Mouse (Mus musculus): ENCODE data around the gene Sowahd. TPM values are rescaled to one million over a fixed set of nuclear protein-coding genes. Genes with fewer than 3 reads are reported as not detected.

Sowahd gene
- 0.10 and 0.17 TPM in 2 replicates for polyA plus RNA-seq (2015; fragmentation: Nextera tagmentation; extraction: Ambion mirVana)

DNA sequence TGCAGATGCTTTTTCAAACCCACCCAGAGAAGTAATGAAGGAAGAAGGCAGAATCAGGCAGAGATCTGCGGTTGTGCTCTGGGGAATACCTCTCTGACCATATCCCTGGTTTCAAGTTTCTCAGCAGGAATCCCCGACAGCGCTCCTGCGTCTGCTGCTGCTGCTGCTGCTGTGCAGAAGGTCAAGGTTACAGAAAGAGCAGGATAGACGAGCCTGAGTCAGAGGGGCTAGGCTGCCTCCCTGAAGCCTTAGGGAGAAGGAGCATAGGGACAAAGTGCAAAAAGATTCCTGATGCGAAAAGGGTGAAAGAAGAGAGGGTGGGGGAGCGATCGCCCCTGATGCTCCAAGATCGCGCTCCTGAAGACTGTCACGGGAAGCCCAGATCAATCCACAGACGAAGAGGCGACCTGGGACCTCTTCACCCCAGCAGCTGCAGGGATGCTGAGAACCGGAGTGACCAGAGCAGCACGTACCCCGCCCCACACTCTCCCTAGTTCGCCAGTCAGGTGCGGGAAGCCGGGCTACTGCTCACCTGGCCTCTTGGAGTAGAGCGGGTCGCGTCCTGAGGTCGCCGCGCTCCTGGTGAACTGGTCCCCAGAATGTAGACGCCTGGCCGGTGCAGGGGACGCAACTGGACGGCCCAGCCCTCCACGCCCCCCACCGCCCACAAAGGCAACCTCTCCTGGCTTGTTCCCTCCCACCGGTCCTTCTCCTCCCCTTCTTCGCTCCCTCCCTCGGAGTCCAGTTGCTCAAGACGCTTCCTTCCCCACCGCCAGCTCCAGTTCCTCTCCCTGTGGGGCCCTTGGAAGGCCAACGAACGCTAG is at the start of gene Sowahd:
Gene Sowahd, plus strand, starts transcription at position 780 of the 824 bp plus-strand sequence.
- H3K4me3 ChIP-seq (replicated peaks) = peak within 1 kb of the TSS; percentile 33
- no peak for ATAC-seq (ENCODE audit: insufficient read depth, low FRiP score, low read depth)
- peak within 1 kb of the TSS; percentile 76 for H3K4me2 ChIP-seq
- peaks cover 8% of the 10 kb centered on the region for H3K27me3 ChIP-seq (replicated peaks)
- WGBS = 20% methylated on average over 38 of the region's 38 CpGs
- no peak within 1 kb of the TSS for H3K9ac ChIP-seq
- H3K27ac ChIP-seq = no peak within 1 kb of the TSS
- 0 out of 2 replicates have a peak, but pooled peaks cover 7% of the 10 kb centered on the region for H3K4me1 ChIP-seq
- H3K9me3 ChIP-seq = no peaks in the 10 kb centered on the region
- no peaks in the 10 kb centered on the region for H3K36me3 ChIP-seq

DNA sequence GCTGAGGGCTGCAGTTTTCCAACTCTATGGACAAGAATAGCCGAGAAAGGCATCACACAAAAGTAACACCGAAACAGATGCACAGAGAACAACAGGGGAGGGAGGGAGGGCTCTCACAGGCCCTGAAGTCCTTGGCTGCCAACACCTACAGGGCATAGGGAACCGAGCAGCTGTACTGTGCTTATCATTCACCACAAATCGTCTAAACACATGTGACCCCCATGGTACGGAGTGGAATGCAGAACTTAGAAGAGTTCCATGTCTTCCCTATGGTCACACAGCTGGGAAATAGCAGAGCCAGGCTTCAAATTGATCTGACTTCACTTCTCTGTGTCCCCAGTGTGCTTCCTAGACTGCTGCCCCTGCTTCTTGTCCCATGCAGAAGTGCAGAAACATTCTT is 34.8 kb upstream of the Sowahd start:
- WGBS = 58% methylated on average over 5 of the region's 5 CpGs
- no peak overlapping the region for H3K4me3 ChIP-seq (replicated peaks)
- no peaks in the 10 kb centered on the region for H3K4me1 ChIP-seq
- H3K9ac ChIP-seq = no peak overlapping the region
- H3K27ac ChIP-seq = no peak overlapping the region
- H3K27me3 ChIP-seq (replicated peaks) = no peaks in the 10 kb centered on the region
- H3K36me3 ChIP-seq = no peaks in the 10 kb centered on the region
- H3K9me3 ChIP-seq = no peaks in the 10 kb centered on the region
- ATAC-seq (ENCODE audit: insufficient read depth, low FRiP score, low read depth) = no peak
- H3K4me2 ChIP-seq = no peak overlapping the region

DNA sequence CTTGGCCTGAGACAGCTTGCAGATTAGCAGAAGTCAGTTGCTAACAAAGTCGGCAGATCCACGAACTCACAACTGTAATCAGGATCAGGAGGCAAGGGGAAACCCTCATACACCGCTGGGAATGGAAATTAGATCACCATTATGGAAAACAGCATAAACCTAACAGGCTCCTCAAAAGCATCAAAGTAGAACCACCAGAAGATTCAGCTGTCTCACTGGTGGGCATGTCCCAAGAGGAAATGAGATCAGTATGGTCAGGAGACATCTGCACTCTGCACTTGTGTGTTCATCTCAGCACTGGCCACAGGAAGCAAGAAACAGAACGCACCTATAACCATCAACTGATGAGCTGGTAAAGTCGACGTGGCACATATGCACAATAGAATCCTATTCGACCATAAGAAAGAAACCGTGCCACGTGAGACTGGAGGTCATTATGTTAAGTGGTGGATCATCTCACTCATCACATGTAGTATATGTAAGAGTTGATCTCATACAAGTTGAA is 30.4 kb upstream of the Sowahd start:
- Histone ChIP-seq H3K4me1 (no peaks in the 10 kb centered on the region), H3K4me2 (no peak overlapping the region), H3K9me3 (no peaks in the 10 kb centered on the region), H3K27me3 (replicated peaks) (no peaks in the 10 kb centered on the region), H3K4me3 (replicated peaks) (no peak overlapping the region), H3K9ac (no peak overlapping the region), H3K36me3 (no peaks in the 10 kb centered on the region), H3K27ac (no peak overlapping the region)
- 87% methylated on average over 9 of the region's 9 CpGs for WGBS
- no peak for ATAC-seq (ENCODE audit: insufficient read depth, low FRiP score, low read depth)

DNA sequence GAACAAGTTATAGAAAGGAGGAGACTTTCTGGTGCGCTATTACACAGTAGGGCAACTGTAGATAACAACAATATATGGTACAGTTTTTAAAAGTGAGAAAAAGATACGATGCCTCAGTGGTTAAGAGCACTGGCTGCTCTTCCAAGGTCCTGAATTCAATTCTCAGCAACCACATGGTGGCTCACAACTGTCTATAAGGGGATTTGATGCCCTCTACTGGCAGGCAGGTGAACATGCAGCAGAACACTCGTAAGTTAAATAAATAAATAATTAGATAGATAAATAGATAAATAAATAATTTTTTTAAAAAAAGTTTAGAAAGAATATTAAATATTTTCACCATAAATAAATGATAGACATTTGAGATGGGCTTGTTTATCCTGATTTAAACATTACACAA is 29.6 kb upstream of the Sowahd start:
- no peaks in the 10 kb centered on the region for H3K36me3 ChIP-seq
- no peak for ATAC-seq (ENCODE audit: insufficient read depth, low FRiP score, low read depth)
- WGBS = 67% methylated on average over 3 of the region's 3 CpGs

DNA sequence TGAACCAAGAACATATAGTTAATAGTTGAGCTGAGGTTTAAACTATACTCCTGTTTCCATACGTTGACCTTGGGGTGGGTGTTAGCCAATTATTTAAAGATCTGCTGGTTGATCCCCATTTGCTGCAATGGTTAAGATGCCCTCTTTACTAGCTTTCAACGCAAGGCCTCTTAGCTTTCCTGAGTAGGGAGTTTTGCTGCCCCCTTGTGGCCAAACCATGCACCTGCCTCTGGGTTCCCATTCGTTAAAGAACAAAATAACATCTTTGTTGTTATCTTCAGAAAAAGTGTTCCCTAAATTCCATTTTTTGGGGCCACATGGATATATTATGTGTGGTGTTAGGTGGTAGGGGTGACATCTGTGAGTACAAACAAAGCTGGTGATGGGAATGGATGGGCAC is 26.0 kb upstream of the Sowahd start:
- Histone ChIP-seq H3K27me3 (replicated peaks) (no peaks in the 10 kb centered on the region), H3K9me3 (no peaks in the 10 kb centered on the region), H3K4me3 (replicated peaks) (no peak overlapping the region), H3K9ac (no peak overlapping the region), H3K27ac (no peak overlapping the region), H3K4me2 (no peak overlapping the region), H3K4me1 (no peaks in the 10 kb centered on the region), H3K36me3 (no peaks in the 10 kb centered on the region)
- WGBS = 15% methylated on average over 3 of the region's 3 CpGs
- ATAC-seq (ENCODE audit: insufficient read depth, low FRiP score, low read depth) = no peak

More for the DNA sequence above, 29.6 kb upstream of the Sowahd start:
- no peaks in the 10 kb centered on the region for H3K9me3 ChIP-seq
- no peaks in the 10 kb centered on the region for H3K27me3 ChIP-seq (replicated peaks)
- H3K4me3 ChIP-seq (replicated peaks) = no peak overlapping the region
- no peaks in the 10 kb centered on the region for H3K4me1 ChIP-seq
- no peak overlapping the region for H3K4me2 ChIP-seq
- no peak overlapping the region for H3K9ac ChIP-seq
- no peak overlapping the region for H3K27ac ChIP-seq

DNA sequence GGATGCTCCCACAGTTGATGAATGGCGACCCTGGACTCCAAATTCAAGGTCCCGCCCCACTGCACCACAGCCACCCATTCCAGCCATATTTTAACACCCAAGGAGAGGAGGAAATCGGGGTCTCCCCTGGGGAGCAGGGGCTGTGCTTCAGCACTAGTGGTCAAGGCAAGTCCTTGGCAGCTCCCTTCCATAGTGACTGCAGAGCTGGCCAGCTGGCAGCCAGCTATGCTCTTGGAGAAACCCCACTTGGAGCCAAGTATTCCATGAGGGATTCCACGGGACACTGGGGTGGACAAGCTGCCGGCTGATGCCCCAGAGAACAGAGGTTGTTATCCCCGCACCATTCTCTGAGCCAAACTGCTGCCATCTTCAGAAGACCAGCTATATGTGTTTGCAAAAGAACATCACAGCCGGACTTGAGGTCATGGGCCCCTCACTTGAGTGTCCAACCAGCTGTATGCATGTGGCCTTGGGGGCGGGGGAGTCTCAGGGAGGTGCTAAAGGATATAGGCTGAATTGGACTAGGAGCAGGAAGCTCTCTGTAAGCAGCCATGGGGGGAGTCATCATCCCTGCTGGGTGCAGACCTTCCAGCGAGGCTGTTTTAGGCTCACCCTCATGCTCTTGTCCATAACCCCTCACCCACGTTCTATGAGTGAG is 24.9 kb upstream of the Sowahd start:
- Histone ChIP-seq H3K4me2 (no peak overlapping the region), H3K4me1 (no peaks in the 10 kb centered on the region), H3K9me3 (no peaks in the 10 kb centered on the region), H3K27me3 (replicated peaks) (no peaks in the 10 kb centered on the region), H3K4me3 (replicated peaks) (no peak overlapping the region), H3K9ac (no peak overlapping the region), H3K27ac (no peak overlapping the region), H3K36me3 (no peaks in the 10 kb centered on the region)
- 64% methylated on average over 10 of the region's 10 CpGs for WGBS
- ATAC-seq (ENCODE audit: insufficient read depth, low FRiP score, low read depth) = no peak

DNA sequence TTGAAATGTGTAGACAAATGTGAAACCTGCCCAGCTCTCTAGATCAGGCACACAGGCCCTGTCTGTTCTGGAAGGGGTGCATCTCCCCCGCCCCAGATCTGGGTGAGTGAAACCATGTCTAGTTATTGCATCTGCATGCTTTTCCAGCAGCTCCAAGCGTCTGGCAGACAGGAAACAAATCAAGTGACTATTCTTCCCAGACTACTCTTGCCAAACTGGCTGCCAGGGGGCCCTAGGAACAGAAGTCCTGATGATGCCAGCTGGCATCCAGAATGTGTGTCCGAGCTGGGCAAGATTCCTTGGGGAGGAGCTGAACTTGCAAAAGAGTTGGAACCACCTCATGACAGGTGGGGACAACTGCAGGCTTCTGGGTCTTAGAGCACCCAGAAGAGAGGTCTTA is 20.3 kb upstream of the Sowahd start:
- no peaks in the 10 kb centered on the region for H3K9me3 ChIP-seq
- H3K4me2 ChIP-seq = no peak overlapping the region
- H3K36me3 ChIP-seq = no peaks in the 10 kb centered on the region
- ATAC-seq (ENCODE audit: insufficient read depth, low FRiP score, low read depth) = no peak
- 61% methylated on average over 3 of the region's 3 CpGs for WGBS
- H3K4me1 ChIP-seq = no peaks in the 10 kb centered on the region
- H3K4me3 ChIP-seq (replicated peaks) = no peak overlapping the region
- no peaks in the 10 kb centered on the region for H3K27me3 ChIP-seq (replicated peaks)
- H3K27ac ChIP-seq = no peak overlapping the region
- H3K9ac ChIP-seq = no peak overlapping the region

DNA sequence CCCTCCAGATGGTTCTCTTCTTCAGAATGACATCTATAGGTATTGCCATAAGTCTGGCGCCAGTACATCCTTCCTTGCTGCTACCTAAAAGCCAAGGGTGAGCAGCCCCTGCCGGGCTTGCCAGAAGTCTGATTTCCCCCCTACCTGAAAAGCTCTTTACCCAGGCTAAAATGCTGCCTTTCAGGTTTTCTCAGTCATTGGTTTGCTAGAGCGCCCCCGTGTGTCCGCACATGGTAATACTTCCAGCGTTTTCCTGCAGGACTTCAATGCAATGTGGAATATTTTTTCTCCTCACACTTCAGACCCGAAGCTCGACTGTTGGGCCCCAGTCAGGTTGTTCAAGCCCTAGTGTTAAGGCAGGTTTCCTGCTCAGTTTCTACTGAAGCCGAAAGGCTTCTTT is 5.9 kb upstream of the Sowahd start:
- Histone ChIP-seq H3K36me3 (no peaks in the 10 kb centered on the region), H3K4me1 (no peaks in the 10 kb centered on the region), H3K9ac (no peak overlapping the region), H3K4me2 (no peak overlapping the region), H3K27me3 (replicated peaks) (no peaks in the 10 kb centered on the region), H3K9me3 (no peaks in the 10 kb centered on the region), H3K27ac (no peak overlapping the region), H3K4me3 (replicated peaks) (no peak overlapping the region)
- 19% methylated on average over 9 of the region's 9 CpGs for WGBS
- ATAC-seq (ENCODE audit: insufficient read depth, low FRiP score, low read depth) = no peak

DNA sequence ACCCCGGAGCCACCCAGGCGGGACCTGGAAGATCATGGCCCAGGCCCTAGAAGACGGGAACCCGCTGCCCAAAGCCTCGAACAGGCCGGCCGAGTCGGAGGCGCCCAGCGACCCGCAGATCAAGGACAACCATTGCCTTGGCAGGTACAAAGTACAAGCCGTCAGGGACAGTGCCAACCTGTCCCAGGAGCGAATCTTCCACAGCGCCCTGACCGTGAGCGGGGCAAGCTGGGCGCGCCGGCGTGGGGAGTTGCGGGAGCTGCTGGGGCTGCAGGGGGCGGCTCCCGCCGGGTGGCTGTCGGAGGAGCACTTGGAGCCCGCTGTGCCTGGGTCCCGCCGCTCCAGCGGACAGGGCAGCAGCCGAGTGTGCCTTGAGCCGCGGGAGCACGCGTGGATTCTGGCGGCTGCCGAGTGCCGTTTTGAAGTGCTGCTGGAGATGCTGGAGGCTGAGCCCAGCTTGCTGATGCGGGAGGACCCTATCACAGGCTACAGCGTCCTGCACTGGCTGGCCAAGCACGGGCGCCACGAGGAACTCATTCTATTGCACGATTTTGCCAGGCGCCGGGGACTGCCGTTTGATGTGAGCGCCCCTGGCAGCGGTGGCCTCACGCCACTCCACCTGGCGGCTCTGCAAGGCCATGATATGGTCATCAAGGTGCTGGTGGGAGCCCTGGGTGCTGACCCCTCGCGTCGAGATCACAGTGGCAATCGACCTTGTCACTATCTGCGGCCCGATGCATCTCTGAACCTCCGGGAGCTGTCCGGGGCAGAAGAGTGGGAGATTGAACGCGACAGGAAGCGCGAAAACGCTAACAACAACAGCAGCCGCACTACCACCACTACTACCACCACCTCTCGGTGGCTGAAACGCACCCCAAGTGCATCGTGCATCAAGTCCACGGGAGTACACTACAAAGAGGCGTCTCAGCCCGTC is 512 bp downstream of the Sowahd start:
- Histone ChIP-seq H3K9ac (no peak overlapping the region), H3K4me3 (replicated peaks) (peak overlapping the region; percentile 33), H3K27me3 (replicated peaks) (peaks cover 8% of the 10 kb centered on the region), H3K27ac (no peak overlapping the region), H3K9me3 (no peaks in the 10 kb centered on the region), H3K36me3 (no peaks in the 10 kb centered on the region), H3K4me2 (peak overlapping the region; percentile 76), H3K4me1 (0 out of 2 replicates have a peak, but pooled peaks cover 7% of the 10 kb centered on the region)
- no peak for ATAC-seq (ENCODE audit: insufficient read depth, low FRiP score, low read depth)
- 22% methylated on average over 62 of the region's 70 CpGs for WGBS

DNA sequence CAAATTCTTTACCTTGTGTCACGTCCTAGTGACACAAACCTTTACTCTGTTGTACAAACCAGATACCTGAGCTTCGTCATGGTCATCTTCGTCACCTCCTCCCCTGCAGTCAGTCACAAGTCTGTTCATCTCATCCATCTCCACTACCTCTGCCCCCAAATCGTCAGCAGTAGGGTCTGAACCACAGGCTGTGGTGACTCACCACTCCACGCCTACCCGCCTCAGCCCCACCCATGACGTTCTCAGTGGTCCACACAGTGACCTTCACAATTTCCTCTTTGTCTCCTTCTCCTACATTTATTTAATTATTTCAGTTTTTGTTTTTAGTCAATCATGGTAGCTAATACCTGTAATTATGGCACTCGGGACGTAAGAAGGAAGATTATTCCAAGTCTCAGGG is 15.3 kb downstream of the Sowahd start:
- Histone ChIP-seq H3K36me3 (no peaks in the 10 kb centered on the region), H3K9me3 (no peaks in the 10 kb centered on the region), H3K27ac (no peak overlapping the region), H3K9ac (no peak overlapping the region), H3K27me3 (replicated peaks) (no peaks in the 10 kb centered on the region), H3K4me1 (no peaks in the 10 kb centered on the region), H3K4me2 (no peak overlapping the region), H3K4me3 (replicated peaks) (no peak overlapping the region)
- 77% methylated on average over 9 of the region's 9 CpGs for WGBS
- ATAC-seq (ENCODE audit: insufficient read depth, low FRiP score, low read depth) = no peak

DNA sequence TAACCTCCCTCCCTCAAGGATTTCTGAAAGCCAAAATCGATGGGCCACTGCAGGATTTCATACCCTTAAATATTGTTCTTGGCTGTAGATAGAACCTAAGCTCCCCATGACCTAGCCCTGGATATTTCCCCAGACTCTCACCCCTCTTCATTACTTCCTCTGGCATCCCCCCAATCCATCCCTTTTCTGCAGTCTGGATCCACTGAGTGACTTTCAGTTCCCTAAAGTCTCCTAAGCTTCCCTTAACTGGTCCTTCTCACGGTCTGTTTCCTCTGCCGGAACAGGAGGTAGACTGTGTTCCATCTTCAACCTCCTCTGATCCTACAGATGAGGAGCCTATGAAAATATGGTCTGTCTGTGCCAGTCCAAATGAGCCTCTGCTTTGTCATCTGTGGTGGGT is 18.7 kb downstream of the Sowahd start:
- Histone ChIP-seq H3K27me3 (replicated peaks) (no peaks in the 10 kb centered on the region), H3K4me1 (no peaks in the 10 kb centered on the region), H3K27ac (no peak overlapping the region), H3K9me3 (no peaks in the 10 kb centered on the region), H3K36me3 (no peaks in the 10 kb centered on the region), H3K9ac (no peak overlapping the region), H3K4me3 (replicated peaks) (no peak overlapping the region), H3K4me2 (no peak overlapping the region)
- WGBS = 77% methylated on average over 3 of the region's 3 CpGs
- ATAC-seq (ENCODE audit: insufficient read depth, low FRiP score, low read depth) = no peak
